Mouse (Mus musculus): ENCODE data around the gene Ccdc63. TPM values are rescaled to one million over a fixed set of nuclear protein-coding genes. Genes with fewer than 3 reads are reported as not detected.
"Not testable (repeated sequence)": the region's sequence is repeated elsewhere in the genome, so short reads cannot be mapped to it uniquely, and the experiment has no call there.

The Ccdc63 gene
- polyA plus RNA-seq, 1 experiment = not detected

- H3K79me3 ChIP-seq (ENCODE audit: low read depth) = peaks cover 22% of the 10 kb centered on the region
- no peak overlapping the region for H3ac ChIP-seq (ENCODE audit: control insufficient read depth, insufficient read length, low read depth)
- TF ChIP-seq MAX (IDR thresholded peaks at IDR 0.05) (no peak), USF1 (IDR thresholded peaks at IDR 0.05; ENCODE audit: low read depth) (no peak), MYOG (IDR thresholded peaks at IDR 0.05; ENCODE audit: control insufficient read depth, extremely low read depth, insufficient read length) (no peak), CTCF (IDR thresholded peaks at IDR 0.05; ENCODE audit: control insufficient read depth, insufficient read depth, insufficient read length) (no peak), CEBPB (IDR thresholded peaks at IDR 0.05; ENCODE audit: low read depth) (no peak), FOSL1 (IDR thresholded peaks at IDR 0.05; ENCODE audit: insufficient read depth, low read length, poor library complexity, severe bottlenecking) (no peak), MYOD1 (IDR thresholded peaks at IDR 0.05; ENCODE audit: control insufficient read depth, insufficient read length, low read depth) (no peak)
- H3K27me3 ChIP-seq (ENCODE audit: control insufficient read depth, insufficient read depth, insufficient read length) = no peaks in the 10 kb centered on the region
- H3K4me3 ChIP-seq (ENCODE audit: insufficient read depth, poor library complexity, severe bottlenecking) = no peak overlapping the region
- peaks cover 24% of the 10 kb centered on the region for H3K79me2 ChIP-seq (ENCODE audit: control insufficient read depth, insufficient read depth)
- H3K36me3 ChIP-seq (ENCODE audit: control insufficient read depth, insufficient read depth) = peaks cover 6% of the 10 kb centered on the region
Observed at GRCm38 (mm10) chr5:122155613-122156012, 15.0 kb upstream of the Ccdc63 start.

GRCm38 (mm10) chr5:122154782-122155181, 14.2 kb upstream of the Ccdc63 start:
- Histone ChIP-seq H3K79me2 (ENCODE audit: control insufficient read depth, insufficient read depth) (peaks cover 16% of the 10 kb centered on the region), H3ac (ENCODE audit: control insufficient read depth, insufficient read length, low read depth) (no peak overlapping the region), H3K4me3 (ENCODE audit: insufficient read depth, poor library complexity, severe bottlenecking) (no peak overlapping the region), H3K36me3 (ENCODE audit: control insufficient read depth, insufficient read depth) (peaks cover 3% of the 10 kb centered on the region), H3K79me3 (ENCODE audit: low read depth) (peaks cover 13% of the 10 kb centered on the region), H3K27me3 (ENCODE audit: control insufficient read depth, insufficient read depth, insufficient read length) (no peaks in the 10 kb centered on the region)
- no peak for TF ChIP-seq MYOG (IDR thresholded peaks at IDR 0.05; ENCODE audit: control insufficient read depth, extremely low read depth, insufficient read length)
- no peak for TF ChIP-seq MAX (IDR thresholded peaks at IDR 0.05)
- no peak for TF ChIP-seq CTCF (IDR thresholded peaks at IDR 0.05; ENCODE audit: control insufficient read depth, insufficient read depth, insufficient read length)
- TF ChIP-seq USF1 (IDR thresholded peaks at IDR 0.05; ENCODE audit: low read depth) = no peak
- TF ChIP-seq FOSL1 (IDR thresholded peaks at IDR 0.05; ENCODE audit: insufficient read depth, low read length, poor library complexity, severe bottlenecking) = no peak
- no peak for TF ChIP-seq CEBPB (IDR thresholded peaks at IDR 0.05; ENCODE audit: low read depth)
- TF ChIP-seq MYOD1 (IDR thresholded peaks at IDR 0.05; ENCODE audit: control insufficient read depth, insufficient read length, low read depth) = no peak

GRCm38 (mm10) chr5:122154006-122154405, 13.4 kb upstream of the Ccdc63 start:
- peaks cover 8% of the 10 kb centered on the region for H3K79me2 ChIP-seq (ENCODE audit: control insufficient read depth, insufficient read depth)
- peaks cover 2% of the 10 kb centered on the region for H3K36me3 ChIP-seq (ENCODE audit: control insufficient read depth, insufficient read depth)
- TF ChIP-seq MAX (IDR thresholded peaks at IDR 0.05) (no peak), CTCF (IDR thresholded peaks at IDR 0.05; ENCODE audit: control insufficient read depth, insufficient read depth, insufficient read length) (no peak), MYOD1 (IDR thresholded peaks at IDR 0.05; ENCODE audit: control insufficient read depth, insufficient read length, low read depth) (no peak), FOSL1 (IDR thresholded peaks at IDR 0.05; ENCODE audit: insufficient read depth, low read length, poor library complexity, severe bottlenecking) (no peak), CEBPB (IDR thresholded peaks at IDR 0.05; ENCODE audit: low read depth) (no peak), MYOG (IDR thresholded peaks at IDR 0.05; ENCODE audit: control insufficient read depth, extremely low read depth, insufficient read length) (no peak), USF1 (IDR thresholded peaks at IDR 0.05; ENCODE audit: low read depth) (no peak)
- H3ac ChIP-seq (ENCODE audit: control insufficient read depth, insufficient read length, low read depth) = no peak overlapping the region
- no peaks in the 10 kb centered on the region for H3K27me3 ChIP-seq (ENCODE audit: control insufficient read depth, insufficient read depth, insufficient read length)
- no peak overlapping the region for H3K4me3 ChIP-seq (ENCODE audit: insufficient read depth, poor library complexity, severe bottlenecking)
- H3K79me3 ChIP-seq (ENCODE audit: low read depth) = peaks cover 6% of the 10 kb centered on the region

GRCm38 (mm10) chr5:122152508-122152907, 11.9 kb upstream of the Ccdc63 start:
- not testable (repeated sequence) for H3K4me3 ChIP-seq (ENCODE audit: insufficient read depth, poor library complexity, severe bottlenecking)

GRCm38 (mm10) chr5:122149259-122149658, 8.6 kb upstream of the Ccdc63 start:
- H3K79me2 ChIP-seq (ENCODE audit: control insufficient read depth, insufficient read depth) = no peaks in the 10 kb centered on the region

More at GRCm38 (mm10) chr5:122152508-122152907, 11.9 kb upstream of the Ccdc63 start:
- not testable (repeated sequence) for H3K36me3 ChIP-seq (ENCODE audit: control insufficient read depth, insufficient read depth); H3K79me2 ChIP-seq (ENCODE audit: control insufficient read depth, insufficient read depth); H3K27me3 ChIP-seq (ENCODE audit: control insufficient read depth, insufficient read depth, insufficient read length); H3K79me3 ChIP-seq (ENCODE audit: low read depth); H3ac ChIP-seq (ENCODE audit: control insufficient read depth, insufficient read length, low read depth)

GRCm38 (mm10) chr5:122148107-122148506, 7.5 kb upstream of the Ccdc63 start:
- Histone ChIP-seq H3K79me2 (ENCODE audit: control insufficient read depth, insufficient read depth) (no peaks in the 10 kb centered on the region), H3ac (ENCODE audit: control insufficient read depth, insufficient read length, low read depth) (no peak overlapping the region), H3K27me3 (ENCODE audit: control insufficient read depth, insufficient read depth, insufficient read length) (no peaks in the 10 kb centered on the region), H3K36me3 (ENCODE audit: control insufficient read depth, insufficient read depth) (no peaks in the 10 kb centered on the region), H3K79me3 (ENCODE audit: low read depth) (no peaks in the 10 kb centered on the region), H3K4me3 (ENCODE audit: insufficient read depth, poor library complexity, severe bottlenecking) (no peak overlapping the region)
- no peak for TF ChIP-seq CEBPB (IDR thresholded peaks at IDR 0.05; ENCODE audit: low read depth)
- TF ChIP-seq USF1 (IDR thresholded peaks at IDR 0.05; ENCODE audit: low read depth) = no peak
- TF ChIP-seq MYOG (IDR thresholded peaks at IDR 0.05; ENCODE audit: control insufficient read depth, extremely low read depth, insufficient read length) = no peak
- no peak for TF ChIP-seq FOSL1 (IDR thresholded peaks at IDR 0.05; ENCODE audit: insufficient read depth, low read length, poor library complexity, severe bottlenecking)
- no peak for TF ChIP-seq MYOD1 (IDR thresholded peaks at IDR 0.05; ENCODE audit: control insufficient read depth, insufficient read length, low read depth)
- TF ChIP-seq MAX (IDR thresholded peaks at IDR 0.05) = no peak
- TF ChIP-seq CTCF (IDR thresholded peaks at IDR 0.05; ENCODE audit: control insufficient read depth, insufficient read depth, insufficient read length) = no peak

More at GRCm38 (mm10) chr5:122149259-122149658, 8.6 kb upstream of the Ccdc63 start:
- no peak for TF ChIP-seq MYOG (IDR thresholded peaks at IDR 0.05; ENCODE audit: control insufficient read depth, extremely low read depth, insufficient read length)
- no peak for TF ChIP-seq CTCF (IDR thresholded peaks at IDR 0.05; ENCODE audit: control insufficient read depth, insufficient read depth, insufficient read length)
- no peak for TF ChIP-seq MYOD1 (IDR thresholded peaks at IDR 0.05; ENCODE audit: control insufficient read depth, insufficient read length, low read depth)
- TF ChIP-seq FOSL1 (IDR thresholded peaks at IDR 0.05; ENCODE audit: insufficient read depth, low read length, poor library complexity, severe bottlenecking) = no peak
- TF ChIP-seq USF1 (IDR thresholded peaks at IDR 0.05; ENCODE audit: low read depth) = no peak
- TF ChIP-seq MAX (IDR thresholded peaks at IDR 0.05) = no peak
- TF ChIP-seq CEBPB (IDR thresholded peaks at IDR 0.05; ENCODE audit: low read depth) = no peak
- H3K4me3 ChIP-seq (ENCODE audit: insufficient read depth, poor library complexity, severe bottlenecking) = no peak overlapping the region
- H3K79me3 ChIP-seq (ENCODE audit: low read depth) = no peaks in the 10 kb centered on the region
- H3K27me3 ChIP-seq (ENCODE audit: control insufficient read depth, insufficient read depth, insufficient read length) = no peaks in the 10 kb centered on the region
- no peaks in the 10 kb centered on the region for H3K36me3 ChIP-seq (ENCODE audit: control insufficient read depth, insufficient read depth)
- H3ac ChIP-seq (ENCODE audit: control insufficient read depth, insufficient read length, low read depth) = no peak overlapping the region
